Mouse (Mus musculus): ENCODE data around the gene Ago4. TPM values are rescaled to one million over a fixed set of nuclear protein-coding genes. Genes with fewer than 3 reads are reported as not detected.
A peak's percentile ranks its signal among the peaks of the same experiment; 100 is the strongest.

Gene Ago4
- polyA plus RNA-seq, 1 experiment from 2014 or later: 3.8 TPM

- Histone ChIP-seq H3K27me3 (ENCODE audit: control insufficient read depth, insufficient read depth, low read depth, low read length) (no peaks in the 10 kb centered on the region), H3K36me3 (ENCODE audit: control insufficient read depth, insufficient read depth, low read length) (no peaks in the 10 kb centered on the region), H3K4me3 (ENCODE audit: low read length) (no peak overlapping the region), H3K4me2 (ENCODE audit: low read depth, low read length) (no peak overlapping the region), H3K27ac (ENCODE audit: low read length) (no peak overlapping the region), H3K9ac (ENCODE audit: low read length) (no peak overlapping the region), H3K4me1 (replicated peaks; ENCODE audit: control insufficient read depth, insufficient read depth, low read length) (0 out of 2 replicates have a peak, but pooled peaks cover 2% of the 10 kb centered on the region), H3K9me3 (ENCODE audit: control insufficient read depth, low read length) (no peaks in the 10 kb centered on the region)
- WGBS: 75% methylated on average over 1 of the region's 1 CpGs
- ATAC-seq (ENCODE audit: low read depth): no peak
Measured at GRCm38 (mm10) chr4:126486217-126486616, 47.1 kb downstream of the Ago4 start.

- Histone ChIP-seq H3K4me1 (replicated peaks; ENCODE audit: control insufficient read depth, insufficient read depth, low read length) (no peaks in the 10 kb centered on the region), H3K4me2 (ENCODE audit: low read depth, low read length) (no peak overlapping the region), H3K9me3 (ENCODE audit: control insufficient read depth, low read length) (no peaks in the 10 kb centered on the region), H3K9ac (ENCODE audit: low read length) (no peak overlapping the region), H3K4me3 (ENCODE audit: low read length) (no peak overlapping the region), H3K27me3 (ENCODE audit: control insufficient read depth, insufficient read depth, low read depth, low read length) (no peaks in the 10 kb centered on the region), H3K36me3 (ENCODE audit: control insufficient read depth, insufficient read depth, low read length) (no peaks in the 10 kb centered on the region), H3K27ac (ENCODE audit: low read length) (no peak overlapping the region)
- WGBS: 60% methylated on average over 2 of the region's 2 CpGs
- ATAC-seq (ENCODE audit: low read depth): no peak
Measured at GRCm38 (mm10) chr4:126485065-126485464, 48.2 kb downstream of the Ago4 start.

DNA sequence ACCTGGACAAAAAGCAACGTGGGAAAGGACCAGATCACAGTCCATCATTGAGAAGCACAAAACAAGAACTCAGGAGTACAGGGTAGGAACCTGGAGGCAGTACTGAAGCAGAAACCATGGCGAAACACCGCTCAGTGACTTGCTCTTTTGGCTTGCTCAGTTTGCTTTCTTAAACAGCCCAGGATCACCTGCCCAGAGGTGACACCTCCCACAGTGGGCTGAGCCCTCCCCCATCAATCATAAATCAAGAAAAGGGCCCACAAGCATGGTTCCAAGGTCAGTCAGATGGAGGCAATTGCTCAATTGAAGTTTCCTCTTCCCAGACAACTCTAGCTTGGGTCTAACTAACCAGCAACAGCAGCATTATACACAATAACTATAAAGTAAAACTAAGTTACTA is 49.4 kb downstream of the Ago4 start:
- WGBS: 83% methylated on average over 3 of the region's 3 CpGs
- ATAC-seq (ENCODE audit: low read depth): no peak
- no peaks in the 10 kb centered on the region for H3K36me3 ChIP-seq (ENCODE audit: control insufficient read depth, insufficient read depth, low read length)
- H3K27me3 ChIP-seq (ENCODE audit: control insufficient read depth, insufficient read depth, low read depth, low read length): no peaks in the 10 kb centered on the region
- H3K9ac ChIP-seq (ENCODE audit: low read length): no peak overlapping the region
- no peaks in the 10 kb centered on the region for H3K9me3 ChIP-seq (ENCODE audit: control insufficient read depth, low read length)
- H3K27ac ChIP-seq (ENCODE audit: low read length): no peak overlapping the region
- no peak overlapping the region for H3K4me3 ChIP-seq (ENCODE audit: low read length)
- no peak overlapping the region for H3K4me2 ChIP-seq (ENCODE audit: low read depth, low read length)
- no peaks in the 10 kb centered on the region for H3K4me1 ChIP-seq (replicated peaks; ENCODE audit: control insufficient read depth, insufficient read depth, low read length)

DNA sequence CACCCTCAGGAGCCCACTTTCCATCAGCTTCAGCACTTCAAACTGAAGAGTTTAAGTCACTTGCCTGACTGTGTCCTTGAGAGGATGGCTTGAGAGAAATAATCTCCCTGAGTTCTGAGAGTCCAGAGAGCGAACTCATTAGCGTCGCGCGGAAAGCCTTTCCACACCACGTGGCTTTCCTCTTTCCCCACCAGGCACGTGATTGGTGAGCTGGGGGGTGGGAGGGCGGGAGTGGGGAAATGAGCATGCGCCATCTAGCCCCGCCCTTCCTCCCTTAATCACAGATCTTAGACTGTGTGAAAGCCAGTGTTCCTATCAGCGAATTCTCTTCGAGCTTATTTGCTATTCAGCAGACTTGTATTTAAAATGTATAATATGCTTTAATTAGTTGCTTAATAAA is 50.3 kb downstream of the Ago4 start:
- Histone ChIP-seq H3K4me1 (replicated peaks; ENCODE audit: control insufficient read depth, insufficient read depth, low read length) (no peaks in the 10 kb centered on the region), H3K9me3 (ENCODE audit: control insufficient read depth, low read length) (no peaks in the 10 kb centered on the region), H3K4me2 (ENCODE audit: low read depth, low read length) (no peak overlapping the region), H3K36me3 (ENCODE audit: control insufficient read depth, insufficient read depth, low read length) (no peaks in the 10 kb centered on the region), H3K27ac (ENCODE audit: low read length) (no peak overlapping the region), H3K4me3 (ENCODE audit: low read length) (no peak overlapping the region), H3K27me3 (ENCODE audit: control insufficient read depth, insufficient read depth, low read depth, low read length) (no peaks in the 10 kb centered on the region), H3K9ac (ENCODE audit: low read length) (no peak overlapping the region)
- 68% methylated on average over 12 of the region's 12 CpGs for WGBS
- no peak for ATAC-seq (ENCODE audit: low read depth)

DNA sequence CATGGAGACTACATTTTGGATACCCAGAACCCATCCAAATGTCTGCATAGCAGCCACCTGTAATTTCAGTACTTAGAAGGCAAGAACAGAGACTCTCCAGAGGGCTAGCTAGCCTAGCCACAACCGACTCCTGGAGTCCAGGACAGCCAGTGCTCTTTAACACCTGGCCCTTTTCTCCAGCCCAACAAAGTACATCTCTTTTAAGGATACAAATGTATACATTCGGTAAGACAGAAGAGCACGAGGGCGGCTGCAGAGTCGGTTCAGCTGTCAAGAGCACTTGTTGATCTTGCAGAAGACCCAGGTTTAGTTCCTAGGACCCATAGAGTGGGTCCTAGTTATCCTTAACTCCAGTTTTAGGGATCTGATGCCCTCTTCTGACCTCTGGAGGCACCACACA is 51.8 kb downstream of the Ago4 start:
- Histone ChIP-seq H3K27me3 (ENCODE audit: control insufficient read depth, insufficient read depth, low read depth, low read length) (no peaks in the 10 kb centered on the region), H3K9me3 (ENCODE audit: control insufficient read depth, low read length) (no peaks in the 10 kb centered on the region), H3K9ac (ENCODE audit: low read length) (no peak overlapping the region), H3K4me1 (replicated peaks; ENCODE audit: control insufficient read depth, insufficient read depth, low read length) (no peaks in the 10 kb centered on the region), H3K4me2 (ENCODE audit: low read depth, low read length) (no peak overlapping the region), H3K4me3 (ENCODE audit: low read length) (no peak overlapping the region), H3K27ac (ENCODE audit: low read length) (no peak overlapping the region), H3K36me3 (ENCODE audit: control insufficient read depth, insufficient read depth, low read length) (no peaks in the 10 kb centered on the region)
- ATAC-seq (ENCODE audit: low read depth): no peak
- WGBS: 83% methylated on average over 5 of the region's 5 CpGs

- Histone ChIP-seq H3K9me3 (ENCODE audit: control insufficient read depth, low read length) (no peaks in the 10 kb centered on the region), H3K27me3 (ENCODE audit: control insufficient read depth, insufficient read depth, low read depth, low read length) (no peaks in the 10 kb centered on the region), H3K4me1 (replicated peaks; ENCODE audit: control insufficient read depth, insufficient read depth, low read length) (no peaks in the 10 kb centered on the region), H3K4me2 (ENCODE audit: low read depth, low read length) (no peak overlapping the region), H3K4me3 (ENCODE audit: low read length) (no peak overlapping the region), H3K27ac (ENCODE audit: low read length) (no peak overlapping the region), H3K9ac (ENCODE audit: low read length) (no peak overlapping the region), H3K36me3 (ENCODE audit: control insufficient read depth, insufficient read depth, low read length) (no peaks in the 10 kb centered on the region)
- no peak for ATAC-seq (ENCODE audit: low read depth)
- 21% methylated on average over 3 of the region's 3 CpGs for WGBS
Measured at GRCm38 (mm10) chr4:126480288-126480687, 53.0 kb downstream of the Ago4 start.

GRCm38 (mm10) chr4:126473031-126473430 is 60.2 kb downstream of the Ago4 start:
- peaks cover 4% of the 10 kb centered on the region for H3K4me1 ChIP-seq (replicated peaks; ENCODE audit: control insufficient read depth, insufficient read depth, low read length)
- H3K9me3 ChIP-seq (ENCODE audit: control insufficient read depth, low read length): no peaks in the 10 kb centered on the region
- H3K4me3 ChIP-seq (ENCODE audit: low read length): no peak overlapping the region
- WGBS: 40% methylated on average over 5 of the region's 5 CpGs
- H3K36me3 ChIP-seq (ENCODE audit: control insufficient read depth, insufficient read depth, low read length): no peaks in the 10 kb centered on the region
- H3K27ac ChIP-seq (ENCODE audit: low read length): no peak overlapping the region
- no peaks in the 10 kb centered on the region for H3K27me3 ChIP-seq (ENCODE audit: control insufficient read depth, insufficient read depth, low read depth, low read length)
- no peak overlapping the region for H3K9ac ChIP-seq (ENCODE audit: low read length)
- ATAC-seq (ENCODE audit: low read depth): no peak
- H3K4me2 ChIP-seq (ENCODE audit: low read depth, low read length): no peak overlapping the region

DNA sequence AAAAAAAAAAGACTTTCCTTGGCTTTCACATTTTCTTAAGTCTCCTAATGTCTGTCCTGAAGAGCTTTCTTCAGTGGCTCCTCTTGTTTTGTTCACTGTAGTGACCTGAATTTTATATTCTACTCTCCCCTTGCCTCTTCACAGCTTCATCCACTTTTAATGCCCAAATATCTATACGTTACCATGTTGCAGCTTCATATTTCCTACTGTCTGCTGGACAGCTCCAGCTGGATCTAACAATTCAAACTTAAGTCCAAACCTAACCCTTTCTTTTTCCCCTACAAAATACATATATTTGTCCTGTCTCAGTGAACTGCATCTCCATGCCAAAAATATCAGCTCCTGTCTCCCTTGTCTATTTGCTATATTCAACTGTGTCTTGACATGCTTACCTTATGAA is 63.9 kb downstream of the Ago4 start:
- Histone ChIP-seq H3K27me3 (ENCODE audit: control insufficient read depth, insufficient read depth, low read depth, low read length) (no peaks in the 10 kb centered on the region), H3K9me3 (ENCODE audit: control insufficient read depth, low read length) (no peaks in the 10 kb centered on the region), H3K4me2 (ENCODE audit: low read depth, low read length) (no peak overlapping the region), H3K9ac (ENCODE audit: low read length) (no peak overlapping the region), H3K36me3 (ENCODE audit: control insufficient read depth, insufficient read depth, low read length) (no peaks in the 10 kb centered on the region), H3K4me1 (replicated peaks; ENCODE audit: control insufficient read depth, insufficient read depth, low read length) (peaks cover 30% of the 10 kb centered on the region), H3K4me3 (ENCODE audit: low read length) (no peak overlapping the region), H3K27ac (ENCODE audit: low read length) (no peak overlapping the region)
- no peak for ATAC-seq (ENCODE audit: low read depth)
- 33% methylated on average over 1 of the region's 1 CpGs for WGBS

DNA sequence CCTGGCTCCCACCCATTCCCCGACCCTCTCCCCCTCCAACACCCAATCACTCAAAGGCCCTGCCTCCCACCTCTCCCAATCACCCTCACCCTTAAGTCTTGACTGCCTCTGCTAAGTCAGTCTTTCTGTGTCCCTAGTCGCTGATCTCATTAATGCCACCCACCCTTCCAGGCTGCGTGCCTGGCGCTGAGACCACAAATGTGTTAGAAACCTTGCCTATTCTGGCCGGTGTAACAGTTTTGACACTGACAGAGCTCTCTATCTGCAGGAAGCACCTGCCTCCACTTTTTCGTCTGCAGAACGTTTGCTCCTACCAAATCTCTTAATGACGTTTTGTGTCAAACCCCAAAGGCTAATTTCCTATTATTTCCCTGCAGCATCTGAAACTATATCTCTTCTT is 64.3 kb downstream of the Ago4 start:
- Histone ChIP-seq H3K36me3 (ENCODE audit: control insufficient read depth, insufficient read depth, low read length) (no peaks in the 10 kb centered on the region), H3K9me3 (ENCODE audit: control insufficient read depth, low read length) (no peaks in the 10 kb centered on the region), H3K4me2 (ENCODE audit: low read depth, low read length) (peak overlapping the region; percentile 77), H3K27ac (ENCODE audit: low read length) (peak overlapping the region; percentile 55), H3K27me3 (ENCODE audit: control insufficient read depth, insufficient read depth, low read depth, low read length) (no peaks in the 10 kb centered on the region), H3K9ac (ENCODE audit: low read length) (peak overlapping the region; percentile 64), H3K4me3 (ENCODE audit: low read length) (peak overlapping the region; percentile 99), H3K4me1 (replicated peaks; ENCODE audit: control insufficient read depth, insufficient read depth, low read length) (peaks cover 30% of the 10 kb centered on the region)
- no peak for ATAC-seq (ENCODE audit: low read depth)
- WGBS: 6% methylated on average over 8 of the region's 8 CpGs

GRCm38 (mm10) chr4:126468285-126468901 is 64.9 kb downstream of the Ago4 start, which contains the start of gene Ago1:
Gene Ago1, minus strand, starts transcription at chr4:126468583.
- Histone ChIP-seq H3K4me3 (ENCODE audit: low read length) (peak within 1 kb of the TSS; percentile 99), H3K27me3 (ENCODE audit: control insufficient read depth, insufficient read depth, low read depth, low read length) (no peaks in the 10 kb centered on the region), H3K9me3 (ENCODE audit: control insufficient read depth, low read length) (no peaks in the 10 kb centered on the region), H3K9ac (ENCODE audit: low read length) (peak within 1 kb of the TSS; percentile 95), H3K27ac (ENCODE audit: low read length) (peak within 1 kb of the TSS; percentile 93), H3K4me1 (replicated peaks; ENCODE audit: control insufficient read depth, insufficient read depth, low read length) (peaks cover 30% of the 10 kb centered on the region), H3K4me2 (ENCODE audit: low read depth, low read length) (peak within 1 kb of the TSS; percentile 77), H3K36me3 (ENCODE audit: control insufficient read depth, insufficient read depth, low read length) (no peaks in the 10 kb centered on the region)
- ATAC-seq (ENCODE audit: low read depth): peak; percentile 85
- WGBS: under 1% methylated on average over 55 of the region's 55 CpGs

Measured in lung, embryonic 16.5 days (tissue).